Mouse (Mus musculus) cerebellum, postnatal 10 days (tissue): ENCODE measurements around the gene Adamtsl5.
"Not testable (repeated sequence)": the region's sequence is repeated elsewhere in the genome, so short reads cannot be mapped to it uniquely, and the experiment has no call there.

Experiments
- DNase-seq, 2 experiments: peaks; one replicate each; pipeline ENCODE4 v3.0.0; 2021; ENCODE audit warnings: mixed read lengths in 2 of 2

Gene Adamtsl5

GRCm38 (mm10) chr10:80371411-80371966, 23.3 kb upstream of the Adamtsl5 start:
- peak; percentile 88 to 91 for DNase-seq

GRCm38 (mm10) chr10:80369995-80370747, 22.0 kb upstream of the Adamtsl5 start:
- DNase-seq = no peak

- DNase-seq = no peak
These were observed 20.2 kb upstream of the Adamtsl5 start for GRCm38 (mm10) chr10:80368392-80368791.

GRCm38 (mm10) chr10:80367954-80368353, 19.7 kb upstream of the Adamtsl5 start:
- no peak for DNase-seq

- no peak for DNase-seq
These were observed 17.5 kb upstream of the Adamtsl5 start for GRCm38 (mm10) chr10:80365736-80366135.

- peak; percentile 66 to 77 for DNase-seq
These were observed 15.5 kb upstream of the Adamtsl5 start for GRCm38 (mm10) chr10:80363734-80364133.

GRCm38 (mm10) chr10:80357994-80358639, 9.9 kb upstream of the Adamtsl5 start:
- peak; percentile 78 to 79 for DNase-seq

GRCm38 (mm10) chr10:80357336-80357735, 9.1 kb upstream of the Adamtsl5 start:
- DNase-seq = peak in 1 of 2 experiments; percentile 4

- peak in 1 of 2 experiments; percentile 12 for DNase-seq
These were observed 8.5 kb upstream of the Adamtsl5 start for GRCm38 (mm10) chr10:80356737-80357136.

- DNase-seq = peak; percentile 50 to 53
These were observed 7.9 kb upstream of the Adamtsl5 start, which contains the start of gene Plk5 for GRCm38 (mm10) chr10:80356001-80356682. TSS of gene Plk5 (plus strand) at chr10:80356459.

GRCm38 (mm10) chr10:80355431-80355830, 7.2 kb upstream of the Adamtsl5 start:
- peak in 1 of 2 experiments; percentile 19 for DNase-seq

- no peak for DNase-seq
These were observed 4.5 kb upstream of the Adamtsl5 start for GRCm38 (mm10) chr10:80352727-80353126.

- DNase-seq = no peak
These were observed 3.7 kb upstream of the Adamtsl5 start for GRCm38 (mm10) chr10:80351896-80352295.

GRCm38 (mm10) chr10:80350292-80350691, 2.1 kb upstream of the Adamtsl5 start:
- DNase-seq = peak; percentile 90 to 94

- no peak for DNase-seq
These were observed 769 bp upstream of the Adamtsl5 start for GRCm38 (mm10) chr10:80348981-80349380.

GRCm38 (mm10) chr10:80347514-80347967, 671 bp downstream of the Adamtsl5 start:
- DNase-seq = no peak

- DNase-seq = not testable (repeated sequence)
These were observed 2.3 kb downstream of the Adamtsl5 start for GRCm38 (mm10) chr10:80345929-80346328.

GRCm38 (mm10) chr10:80345122-80345521, 3.1 kb downstream of the Adamtsl5 start:
- DNase-seq = no peak

- no peak for DNase-seq
These were observed 4.0 kb downstream of the Adamtsl5 start for GRCm38 (mm10) chr10:80344131-80344661.

- DNase-seq = no peak
These were observed 4.8 kb downstream of the Adamtsl5 start for GRCm38 (mm10) chr10:80343425-80343895.

- DNase-seq = peak in 1 of 2 experiments; percentile 53
These were observed 5.3 kb downstream of the Adamtsl5 start for GRCm38 (mm10) chr10:80342749-80343424.

- no peak for DNase-seq
These were observed 5.9 kb downstream of the Adamtsl5 start for GRCm38 (mm10) chr10:80342305-80342748.
